Mouse (Mus musculus) urinary bladder, postnatal 25 days (tissue): ENCODE data around the gene Dtnb.

Experiments
- DNase-seq: peaks from one replicate; pipeline ENCODE4 v3.0.0; 2022; ENCODE audit warnings: low spot score

The Dtnb gene

GRCm38 (mm10) chr12:3773643-3774042, 201.5 kb downstream of the Dtnb start:
- no peak for DNase-seq

DNA sequence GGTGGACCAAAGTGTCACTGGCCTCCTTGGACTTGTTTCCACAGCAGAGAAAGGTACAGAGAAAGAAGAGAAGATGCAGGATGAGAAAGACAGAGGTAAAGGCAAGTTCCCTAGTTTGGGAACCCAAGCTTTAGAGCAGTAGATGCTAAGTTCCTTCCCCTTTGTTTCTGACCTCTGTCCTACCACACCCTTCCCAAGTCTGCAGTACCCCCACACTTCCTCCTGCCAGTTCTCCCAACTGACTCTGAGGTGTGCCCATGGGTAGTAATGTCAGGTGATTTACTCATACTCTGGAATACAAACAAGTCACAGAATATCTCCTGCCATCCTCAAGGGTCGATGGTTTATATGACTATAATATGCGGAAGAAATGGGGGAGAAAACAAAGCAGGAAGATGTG, 203.8 kb downstream of the Dtnb start:
- DNase-seq = no peak

DNA sequence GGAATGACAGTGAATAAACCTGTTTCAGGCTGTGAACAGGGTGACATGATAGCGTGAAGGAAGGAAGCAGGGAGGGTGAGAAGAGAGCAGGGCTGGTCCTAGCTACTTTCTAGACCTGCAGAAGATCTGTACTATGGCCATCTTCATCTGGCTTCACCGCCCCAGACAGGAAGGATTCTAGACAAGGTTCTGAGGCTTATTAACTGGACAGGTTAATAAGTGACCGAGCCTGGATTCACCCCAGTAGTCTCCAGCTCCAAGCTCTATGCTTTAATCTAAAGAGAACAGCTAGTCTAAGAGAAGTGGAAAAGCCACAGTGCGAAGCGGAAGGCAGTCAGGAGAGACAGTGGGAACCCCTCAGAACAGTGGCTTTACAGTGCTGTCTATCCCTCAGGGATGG, 205.5 kb downstream of the Dtnb start:
- no peak for DNase-seq

- no peak for DNase-seq
Measured at GRCm38 (mm10) chr12:3778286-3778685, 206.1 kb downstream of the Dtnb start.

DNA sequence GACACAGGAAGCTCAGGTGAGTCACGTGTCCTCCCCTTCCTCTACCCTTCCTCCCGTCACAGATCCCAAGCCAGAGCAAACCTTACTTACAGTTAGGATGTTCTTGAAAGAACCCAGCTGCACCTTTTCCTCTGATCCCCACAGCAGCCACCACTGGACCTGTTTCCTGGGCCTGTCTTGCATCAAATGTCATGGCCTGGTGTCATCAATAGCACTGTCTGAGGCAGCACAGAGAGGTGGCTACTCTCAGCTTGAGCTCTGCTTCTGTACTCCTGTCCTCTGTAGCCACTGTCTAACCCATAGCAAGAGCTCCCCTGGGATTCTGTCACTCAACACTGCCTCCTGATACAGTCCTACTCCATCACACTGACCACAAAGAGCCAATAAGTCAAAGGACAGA, 207.5 kb downstream of the Dtnb start:
- no peak for DNase-seq

DNA sequence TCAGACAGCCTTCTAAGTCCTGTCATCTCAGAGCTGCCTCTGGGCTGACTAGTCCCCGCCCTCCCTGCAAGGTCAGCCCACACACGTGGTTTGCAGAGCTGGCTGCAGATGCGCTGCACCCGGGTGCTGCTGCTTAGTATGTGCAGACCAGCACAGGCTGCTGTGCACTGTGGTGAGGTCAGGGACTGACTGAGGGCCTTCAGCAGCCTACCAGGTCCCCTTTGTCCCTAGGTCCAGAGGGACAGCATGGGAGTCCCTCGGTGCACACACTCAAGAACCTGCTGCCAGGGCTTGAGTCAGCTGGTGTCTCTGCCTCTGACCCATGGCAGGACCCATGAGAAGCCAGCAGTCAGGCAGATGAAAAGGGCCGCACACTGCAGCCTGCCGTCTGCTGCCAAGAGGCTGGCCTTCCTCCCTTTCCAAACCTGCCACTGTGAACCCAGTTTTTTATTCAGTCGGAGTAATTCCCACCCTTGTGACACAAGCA, 208.3 kb downstream of the Dtnb start:
- DNase-seq = peak; percentile 30

DNA sequence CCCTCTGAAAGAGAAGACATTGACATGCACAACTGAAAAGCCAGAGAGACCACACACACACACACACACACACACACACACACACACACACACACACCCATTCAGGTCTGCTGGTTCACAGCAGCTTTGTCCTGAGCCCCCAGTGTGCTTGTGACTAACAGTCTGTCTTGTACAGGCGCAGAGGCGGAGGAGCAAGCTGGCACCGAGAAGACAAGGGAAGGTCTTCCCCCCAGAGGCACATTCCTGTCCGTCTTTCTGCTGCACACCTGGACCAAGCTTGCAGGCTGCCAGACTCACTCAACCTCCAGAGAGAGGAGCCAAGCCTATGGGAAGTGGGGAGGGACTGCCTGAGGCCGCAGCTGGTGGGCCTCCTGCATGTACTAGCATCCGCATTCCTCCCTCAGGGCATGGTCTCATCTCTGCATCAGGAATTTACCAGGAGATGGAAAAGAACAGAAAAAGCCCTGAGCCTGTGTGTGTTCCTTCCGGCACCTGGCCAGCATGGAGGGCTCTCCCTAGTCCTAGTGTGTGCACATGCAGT, 208.8 kb downstream of the Dtnb start:
- DNase-seq = peak; percentile 19

DNA sequence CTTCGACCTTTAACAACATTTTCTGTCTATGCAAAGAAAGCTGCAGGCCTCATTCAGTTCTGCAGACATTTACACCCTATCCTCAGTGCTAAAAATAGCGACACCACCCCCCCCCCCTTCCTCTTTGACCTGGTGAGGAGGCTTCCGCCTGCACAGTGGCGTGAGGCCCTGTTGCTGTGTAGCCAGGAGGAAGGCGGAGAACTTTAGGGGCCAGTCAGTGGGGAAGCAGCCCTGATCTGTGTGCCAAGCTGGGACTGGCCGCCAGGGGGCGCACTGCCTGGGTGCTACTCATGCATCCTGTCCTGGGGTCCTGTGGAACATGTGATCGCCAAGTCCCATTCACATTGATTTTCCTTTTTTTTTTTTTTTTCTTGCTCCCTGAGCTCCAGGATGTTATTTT, 209.3 kb downstream of the Dtnb start:
- DNase-seq = peak; percentile 87

DNA sequence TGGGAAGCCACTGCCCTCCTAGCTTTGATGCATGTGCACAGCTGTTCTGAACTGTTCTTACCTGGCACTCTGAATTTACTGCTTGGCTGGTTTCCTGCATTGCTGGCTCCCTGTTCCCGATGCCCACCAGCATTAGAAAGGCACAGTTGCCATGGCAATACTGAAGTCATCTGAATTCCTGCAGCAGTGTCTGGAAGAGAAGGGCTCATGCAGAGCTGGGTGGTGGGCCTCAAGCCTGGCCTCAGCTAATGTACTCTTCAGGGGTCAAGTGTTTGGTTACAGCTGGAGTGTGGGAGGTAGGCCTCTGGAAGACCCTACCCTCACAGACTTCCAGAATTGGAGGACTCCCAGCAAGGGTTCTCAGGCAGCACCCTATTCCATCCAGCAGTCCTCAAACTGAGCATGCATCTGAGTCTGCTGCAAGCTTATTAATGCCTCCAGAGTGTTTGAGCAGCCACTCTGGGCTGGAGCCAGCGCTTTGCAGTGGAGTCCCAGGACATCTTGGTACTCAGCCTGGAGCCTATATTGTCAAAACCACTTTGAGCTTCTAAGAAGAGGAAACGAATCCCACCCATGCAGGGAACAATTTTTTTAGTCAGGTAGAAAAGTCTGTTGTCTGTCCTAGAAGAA, 211.1 kb downstream of the Dtnb start:
- DNase-seq = no peak

DNA sequence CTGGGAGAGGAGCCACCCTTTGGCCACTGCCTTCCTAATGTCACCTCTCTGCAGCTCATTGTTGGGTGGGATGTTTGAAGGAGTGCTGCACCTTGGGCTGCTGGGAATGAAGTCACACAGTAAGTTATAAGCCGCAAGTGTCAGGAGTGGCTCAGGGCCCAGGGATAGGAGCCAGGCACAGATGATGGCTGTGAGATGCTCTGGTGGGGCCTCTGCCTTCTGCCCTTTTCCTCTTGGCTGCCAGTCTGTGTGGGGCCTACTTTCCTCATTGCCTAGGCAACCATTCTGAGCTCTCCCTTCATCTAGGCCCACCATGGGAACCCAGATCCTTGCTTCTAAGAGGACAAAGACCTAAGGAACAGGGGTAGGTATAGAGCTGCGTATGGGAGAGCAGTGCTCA, 212.1 kb downstream of the Dtnb start:
- DNase-seq = no peak

DNA sequence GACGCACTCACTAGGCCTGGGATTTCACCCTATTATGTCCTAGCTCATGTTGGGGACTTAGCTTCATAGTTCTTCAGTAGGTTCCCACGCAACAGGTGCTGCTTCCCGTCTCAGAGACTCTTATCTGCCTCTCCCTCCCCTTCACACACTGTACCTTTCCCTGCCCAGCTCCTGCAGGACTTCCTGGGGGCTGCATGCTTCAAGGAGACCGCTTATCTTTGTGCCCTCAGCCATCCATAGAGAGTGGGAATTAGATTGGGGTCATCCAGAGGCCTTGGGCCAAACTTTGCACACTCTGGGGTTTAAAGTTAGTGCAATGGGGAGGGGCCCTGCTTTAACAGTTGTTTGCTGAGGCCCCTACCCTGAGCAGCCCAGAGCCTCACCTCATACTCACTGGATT, 212.5 kb downstream of the Dtnb start:
- DNase-seq = no peak

- no peak for DNase-seq
Measured at GRCm38 (mm10) chr12:3787041-3787440, 214.9 kb downstream of the Dtnb start.

- DNase-seq = no peak
Measured at GRCm38 (mm10) chr12:3787541-3787940, 215.4 kb downstream of the Dtnb start.

GRCm38 (mm10) chr12:3788421-3789051, 216.4 kb downstream of the Dtnb start:
- DNase-seq = no peak

GRCm38 (mm10) chr12:3789626-3790185, 217.5 kb downstream of the Dtnb start:
- no peak for DNase-seq

GRCm38 (mm10) chr12:3791257-3791656, 219.1 kb downstream of the Dtnb start:
- no peak for DNase-seq

GRCm38 (mm10) chr12:3791732-3792131, 219.6 kb downstream of the Dtnb start:
- peak; percentile 95 for DNase-seq

GRCm38 (mm10) chr12:3792248-3792647, 220.1 kb downstream of the Dtnb start:
- DNase-seq = no peak

GRCm38 (mm10) chr12:3795569-3795968, 223.4 kb downstream of the Dtnb start:
- no peak for DNase-seq

DNA sequence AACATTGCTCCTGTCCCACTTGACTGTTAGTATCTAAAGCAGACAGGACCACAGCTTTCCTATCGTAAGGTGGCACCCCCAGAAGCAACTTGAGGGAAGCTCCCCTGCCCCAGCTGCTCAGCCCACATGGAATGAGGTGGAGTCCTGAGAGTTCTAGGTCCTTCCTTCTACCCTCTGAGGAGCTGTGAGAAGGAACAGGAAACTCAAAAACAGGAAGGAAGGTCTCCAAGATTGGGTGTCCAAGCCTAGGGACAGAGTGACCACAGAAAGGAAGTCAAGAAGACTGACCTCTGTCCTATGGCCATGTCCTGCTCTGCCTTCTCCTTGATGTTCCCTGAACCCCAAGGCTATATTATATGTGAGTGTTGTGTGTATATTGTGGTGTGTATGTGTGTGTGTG, 227.4 kb downstream of the Dtnb start:
- DNase-seq = no peak

DNA sequence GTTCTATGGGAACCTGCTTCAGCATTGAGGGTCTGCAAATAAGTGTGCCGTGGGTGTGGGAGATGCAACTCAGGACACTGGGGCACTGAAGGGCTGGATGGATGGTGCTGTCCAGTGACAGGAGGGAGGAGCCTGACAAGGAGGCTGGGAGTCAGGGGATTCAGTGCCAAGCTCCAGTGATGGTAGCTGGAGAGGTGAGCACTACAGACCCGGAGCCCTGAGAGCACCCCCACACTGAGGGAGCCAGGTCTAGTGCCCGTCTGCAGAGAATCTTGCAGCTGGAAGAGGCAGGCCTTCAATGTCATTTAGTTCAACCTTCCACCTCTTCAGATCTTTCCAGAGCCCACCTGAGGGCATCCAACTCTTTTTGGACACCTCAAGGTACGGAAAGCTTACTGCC, 233.7 kb downstream of the Dtnb start, which contains the start of gene Dnmt3a:
TSS of gene Dnmt3a (plus strand) at position 156 of the 400 bp plus-strand sequence.
- no peak for DNase-seq

DNA sequence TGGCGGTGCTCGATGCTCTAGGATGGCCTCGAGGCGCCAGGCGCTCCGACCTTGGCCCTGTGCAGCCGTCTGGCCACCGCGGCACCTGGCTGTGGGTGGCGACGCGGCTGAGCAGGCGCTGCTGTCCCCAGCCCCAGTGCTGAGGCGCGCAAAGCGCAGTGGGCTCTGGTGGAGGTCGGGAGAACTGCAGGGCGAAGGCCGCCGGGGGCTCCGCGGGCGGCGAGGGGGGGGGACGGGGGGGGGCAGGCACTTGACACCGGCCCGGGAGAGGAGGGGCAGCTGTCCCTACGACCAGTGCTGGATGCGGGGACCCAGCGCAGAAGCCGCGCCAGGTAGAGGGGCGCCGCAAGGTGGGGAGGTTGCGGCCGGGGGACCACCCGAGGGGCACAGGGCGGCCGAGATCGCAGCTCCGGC, 234.1 kb downstream of the Dtnb start:
- DNase-seq = peak; percentile 72
